Mouse (Mus musculus) c-Kit-positive CD71-positive TER-119-positive erythroid progenitor cells, embryonic 14.5 days (primary cell): ENCODE data around the gene Lonp2.
A peak's percentile ranks its signal among the peaks of the same experiment; 100 is the strongest.

ENCODE experiments used
- DNase-seq: peaks from one replicate; pipeline ENCODE4 v3.0.0-alpha.2; 2013; ENCODE audit warnings: low spot score

The Lonp2 gene

DNA sequence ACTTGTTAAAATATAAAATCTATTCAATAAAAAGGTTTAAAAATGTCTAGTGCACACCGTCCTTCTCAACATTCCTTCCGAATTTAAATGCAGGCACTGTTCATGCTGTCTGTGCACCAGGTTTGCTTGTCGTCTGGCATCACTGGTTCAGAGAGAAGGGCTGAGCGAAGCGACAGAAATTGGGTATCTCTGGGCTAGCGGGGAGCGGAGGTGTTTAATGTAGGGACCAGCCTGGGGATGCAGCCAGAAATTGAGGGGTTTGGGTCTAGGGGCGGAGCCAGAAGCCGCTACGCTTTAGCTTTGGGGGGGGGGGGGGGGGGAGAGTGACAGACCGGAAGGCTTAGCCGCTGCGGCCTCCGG, 312 bp upstream of the Lonp2 start:
- DNase-seq: no peak

DNA sequence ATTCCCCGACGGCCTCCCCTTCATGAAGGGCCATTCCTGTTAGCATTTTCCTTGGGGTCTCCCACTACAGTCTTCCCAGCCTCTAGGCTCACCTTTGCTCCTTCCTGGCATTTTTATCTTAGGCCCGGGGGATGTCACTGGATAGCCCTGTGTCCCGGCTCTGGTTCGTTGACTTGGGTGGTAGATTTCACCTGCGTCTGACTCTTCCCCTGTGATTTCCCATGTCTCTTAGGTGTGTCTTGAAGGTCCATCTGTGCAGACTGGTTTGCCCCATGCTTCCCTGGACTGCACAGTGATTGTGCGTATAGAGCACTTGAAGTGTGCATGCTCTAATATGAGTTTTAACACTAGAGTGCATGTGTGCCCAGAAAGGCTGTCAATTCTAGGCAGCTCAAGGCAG, 1.1 kb downstream of the Lonp2 start:
- no peak for DNase-seq

DNA sequence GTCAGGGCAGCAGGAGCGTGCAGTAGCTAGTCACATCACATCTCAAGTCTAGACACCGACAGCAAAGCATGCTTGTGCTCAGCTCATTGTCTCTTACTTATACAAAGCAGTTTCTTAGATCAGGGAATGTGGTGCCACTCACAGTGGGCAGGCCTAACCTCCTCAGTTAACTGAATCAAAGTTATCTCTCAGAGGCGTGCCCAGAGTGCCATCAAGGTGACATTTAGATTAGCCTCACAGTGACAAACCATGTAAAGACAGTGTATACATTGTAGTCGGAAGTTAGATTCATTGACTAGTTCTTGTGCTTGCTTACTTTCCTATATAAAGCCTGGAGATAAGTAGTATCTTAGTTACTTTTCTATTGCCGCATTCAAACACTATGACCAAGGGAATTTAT, 6.4 kb downstream of the Lonp2 start:
- DNase-seq: no peak

DNA sequence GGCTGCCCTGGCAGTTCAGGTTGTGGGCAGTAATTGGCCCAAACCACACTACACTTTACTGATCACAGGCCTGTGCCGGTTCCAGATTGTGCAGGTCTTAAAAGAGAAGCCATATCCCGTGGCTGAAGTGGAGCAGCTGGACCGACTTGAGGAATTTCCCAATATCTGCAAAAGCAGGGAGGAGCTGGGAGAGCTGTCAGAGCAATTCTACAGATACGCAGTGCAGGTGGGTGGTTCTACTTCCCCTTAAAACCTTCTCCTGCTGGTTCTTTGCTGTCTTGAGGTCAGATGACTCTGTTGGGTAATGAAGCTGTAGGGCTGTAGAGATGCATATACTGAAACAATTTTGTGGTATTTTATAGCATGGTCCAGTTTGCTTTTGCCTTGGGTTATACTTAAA, 7.6 kb downstream of the Lonp2 start:
- DNase-seq: no peak

- no peak for DNase-seq
Measured at GRCm38 (mm10) chr8:86637826-86638225, 14.0 kb downstream of the Lonp2 start.

GRCm38 (mm10) chr8:86638981-86639380, 15.1 kb downstream of the Lonp2 start:
- no peak for DNase-seq

GRCm38 (mm10) chr8:86642682-86643081, 18.8 kb downstream of the Lonp2 start:
- no peak for DNase-seq

- no peak for DNase-seq
Measured at GRCm38 (mm10) chr8:86644661-86645060, 20.8 kb downstream of the Lonp2 start.

GRCm38 (mm10) chr8:86647771-86648170, 23.9 kb downstream of the Lonp2 start:
- DNase-seq: no peak

DNA sequence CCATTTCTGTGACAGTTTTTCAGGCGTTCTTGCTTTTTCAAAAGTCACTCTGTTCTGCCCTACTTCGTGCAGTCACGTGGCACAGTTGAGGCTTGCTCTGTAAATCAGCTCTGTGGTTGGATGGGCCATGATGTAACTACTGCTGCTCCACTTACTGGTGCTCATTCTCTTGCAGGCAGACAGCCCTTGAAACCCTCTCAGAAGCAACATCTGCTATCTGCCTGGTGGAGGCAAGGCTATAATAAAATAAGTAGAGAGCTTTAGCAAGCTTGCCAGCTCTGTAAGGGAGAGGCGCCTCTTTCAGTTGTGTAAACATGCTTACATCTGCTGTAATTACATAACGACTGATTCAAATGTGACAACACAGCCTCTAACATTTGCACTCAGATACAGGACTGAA, 27.6 kb downstream of the Lonp2 start:
- DNase-seq: no peak

- DNase-seq: no peak
Measured at GRCm38 (mm10) chr8:86652546-86652945, 28.7 kb downstream of the Lonp2 start.

DNA sequence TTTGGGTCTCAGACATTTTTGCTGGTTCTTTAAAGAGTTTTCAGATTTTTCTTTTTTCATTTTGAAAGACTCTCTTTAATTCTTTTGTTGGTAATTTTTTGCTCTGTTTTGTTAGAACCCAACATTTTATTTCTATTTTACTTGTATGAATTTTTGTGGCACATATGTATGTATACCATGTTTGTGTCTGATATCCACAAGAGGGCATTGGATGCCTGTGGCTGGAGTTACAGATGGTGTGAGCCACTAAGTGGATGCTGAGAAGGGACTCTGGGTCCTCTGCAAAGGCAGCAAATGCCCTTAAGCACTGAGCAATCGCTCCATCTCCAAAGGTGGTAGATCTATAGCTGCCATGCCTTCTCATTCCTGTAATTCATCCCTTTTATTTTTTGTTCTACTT, 30.7 kb downstream of the Lonp2 start:
- DNase-seq: no peak

- DNase-seq: no peak
Measured at GRCm38 (mm10) chr8:86668750-86669149, 44.9 kb downstream of the Lonp2 start.

DNA sequence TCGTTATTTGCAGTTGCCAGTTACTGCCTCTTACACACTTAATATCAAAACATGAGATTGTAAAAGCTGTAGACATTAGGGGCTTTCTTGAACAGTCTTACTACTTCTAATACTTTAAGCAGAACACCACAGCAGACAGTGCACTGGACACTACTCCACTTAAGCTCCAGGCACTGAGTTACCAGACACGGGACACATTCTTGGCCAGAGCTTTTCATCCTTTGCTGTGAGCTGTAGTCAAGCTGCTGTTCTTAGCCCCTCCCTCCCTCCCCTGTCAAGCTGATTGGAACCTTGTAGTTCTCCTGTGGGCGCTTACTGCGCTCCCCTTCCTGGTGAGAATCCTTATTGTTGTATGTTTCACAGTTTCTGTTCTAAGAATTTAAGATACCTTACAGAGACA, 45.4 kb downstream of the Lonp2 start:
- DNase-seq: no peak

DNA sequence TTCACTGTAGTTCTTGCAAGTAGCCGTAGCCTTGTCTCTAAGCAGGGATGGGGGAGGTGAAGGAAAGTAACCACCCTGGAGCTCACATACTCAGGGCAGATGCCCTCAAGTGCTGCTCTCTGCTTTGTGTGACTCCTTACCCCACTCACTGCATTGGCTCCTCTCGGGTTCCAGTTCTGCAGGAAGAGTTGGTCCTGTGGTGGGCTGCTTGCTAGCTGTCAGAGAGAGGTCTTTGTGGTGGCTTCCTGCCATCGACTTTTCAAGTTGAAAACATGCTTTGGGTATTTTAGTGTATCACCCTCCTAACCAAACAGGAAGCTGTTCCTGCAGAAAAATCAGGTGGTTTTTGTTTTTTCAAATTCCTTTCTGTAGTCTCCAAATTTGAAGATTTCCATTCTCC, 62.8 kb downstream of the Lonp2 start:
- no peak for DNase-seq

GRCm38 (mm10) chr8:86692107-86692506, 68.3 kb downstream of the Lonp2 start:
- DNase-seq: no peak

- no peak for DNase-seq
Measured at GRCm38 (mm10) chr8:86694011-86694410, 70.2 kb downstream of the Lonp2 start.

DNA sequence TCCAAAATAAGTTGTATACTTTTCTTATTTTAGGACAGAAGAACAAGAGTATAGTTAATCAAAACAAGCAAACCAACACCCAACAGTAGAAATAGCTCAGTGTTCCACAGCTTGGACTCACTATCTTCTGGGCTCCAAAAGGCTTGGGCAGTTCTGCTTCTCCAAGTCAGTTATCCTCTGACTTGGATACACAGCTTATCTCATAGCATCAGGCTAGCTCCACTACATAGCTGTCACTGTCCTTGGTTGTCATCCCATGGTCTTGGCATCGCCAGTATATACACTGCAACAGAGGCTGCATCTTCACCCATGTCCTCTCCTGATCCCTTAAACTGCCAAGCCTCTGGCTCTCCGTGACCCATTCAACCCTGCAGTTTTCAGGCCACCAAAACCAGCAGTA, 71.9 kb downstream of the Lonp2 start:
- DNase-seq: no peak

GRCm38 (mm10) chr8:86698811-86699421, 75.1 kb downstream of the Lonp2 start:
- no peak for DNase-seq

DNA sequence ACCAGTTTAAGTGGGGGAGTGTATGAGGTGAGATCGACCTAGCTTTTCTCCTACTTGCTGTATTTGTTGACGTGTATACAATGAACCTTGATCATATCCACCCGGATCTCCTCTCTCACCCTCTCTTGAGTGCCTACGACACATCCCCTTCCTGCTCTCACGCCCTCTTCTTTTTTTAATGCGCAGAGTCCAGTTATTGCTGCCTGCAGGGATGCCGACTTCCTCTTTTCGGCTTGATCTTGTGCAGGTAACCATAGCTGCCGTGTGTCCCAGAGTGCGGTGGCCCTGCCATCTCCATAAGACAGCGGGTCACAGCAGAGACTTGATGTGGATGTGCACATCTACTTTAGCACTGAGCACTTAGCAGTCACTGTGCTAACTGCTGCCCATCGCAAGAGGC, 75.6 kb downstream of the Lonp2 start:
- DNase-seq: no peak

GRCm38 (mm10) chr8:86702453-86702852, 78.6 kb downstream of the Lonp2 start:
- DNase-seq: no peak

DNA sequence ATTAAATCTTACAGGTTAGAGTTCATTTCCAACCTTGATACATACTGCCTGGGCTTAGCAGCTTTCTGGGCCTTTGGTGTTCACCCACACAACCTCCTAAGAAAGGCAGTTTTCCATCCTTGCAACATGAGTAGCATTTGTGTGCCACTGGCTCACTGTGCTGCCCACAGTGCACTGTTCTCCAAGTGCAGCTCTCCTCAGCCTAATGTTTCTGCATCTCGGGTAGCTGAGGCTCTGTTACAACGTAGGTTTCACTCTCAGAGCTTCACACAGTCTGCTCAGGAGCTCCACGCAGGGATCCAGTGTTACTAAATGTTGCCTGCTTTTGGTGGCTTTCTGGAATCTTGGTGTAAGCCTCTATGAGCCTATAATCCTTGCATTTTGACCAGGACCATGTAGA, 81.5 kb downstream of the Lonp2 start:
- DNase-seq: no peak

GRCm38 (mm10) chr8:86706756-86707155, 82.9 kb downstream of the Lonp2 start:
- no peak for DNase-seq

- DNase-seq: peak; percentile 78
Measured at GRCm38 (mm10) chr8:86707873-86708272, 84.0 kb downstream of the Lonp2 start.

- DNase-seq: no peak
Measured at GRCm38 (mm10) chr8:86712594-86712993, 88.8 kb downstream of the Lonp2 start.
